23 mouse cellular contexts compared by ENCODE assay signal in genomic region chr19:58217591-58217990, GRCm38 (mm10).
A peak's percentile ranks its signal among the peaks of the same experiment; 100 is the strongest.
DNase-seq lines count a peak whose midpoint lies in the region; ATAC-seq and TF ChIP-seq lines count a peak whose summit lies in the region.
"Had no signal": no experiment of that assay in that cellular context is flagged by ENCODE, and none has a peak within 500 bp of the region (broad histone marks: within the 10 kb centered on the region; RNA-seq: fewer than 3 reads in every experiment).

No protein-coding gene starts in this region.

- DNase-seq in lung, postnatal 14 days, result peak; percentile 9
- DNase-seq in lung, adult 18-20 months, result no peak
- peak; percentile 87 for DNase-seq in brain, embryonic 14.5 days (ENCODE audit: low read depth)
- peak; percentile 14 to 59 for DNase-seq in layer of hippocampus, postnatal 14 days (ENCODE audit: low spot score in 2 of 2)
- no peak for DNase-seq in ovary, postnatal 10 days (ENCODE audit: low spot score)
- DNase-seq: adrenal gland, postnatal 14 days; gastrocnemius, postnatal 10 days; heart, adult 18-20 months; retina, postnatal 1 day had no signal

- H3K4me2 ChIP-seq in hindbrain, embryonic 16.5 days (ENCODE audit: low read length), result no peak overlapping the region
- H3K4me2 ChIP-seq in hindbrain, embryonic 13.5 days, result no peak overlapping the region
- H3K4me2 ChIP-seq: embryonic facial prominence, embryonic 12.5 days; heart, embryonic 13.5 days; hindbrain, embryonic 15.5 days; kidney, embryonic 15.5 days; limb, embryonic 12.5 days; liver, embryonic 12.5 days; lung, embryonic 15.5 days; midbrain, embryonic 15.5 days had no signal

- H3K9ac ChIP-seq in hindbrain, embryonic 16.5 days (ENCODE audit: low read depth, low read length), result no peak overlapping the region
- H3K9ac ChIP-seq in hindbrain, embryonic 13.5 days, result no peak overlapping the region
- H3K9ac ChIP-seq: embryonic facial prominence, embryonic 12.5 days; heart, embryonic 13.5 days; hindbrain, embryonic 15.5 days; kidney, embryonic 15.5 days; limb, embryonic 12.5 days; liver, embryonic 12.5 days; lung, embryonic 15.5 days; midbrain, embryonic 15.5 days had no signal

- H3K27me3 ChIP-seq in hindbrain, embryonic 16.5 days (replicated peaks; ENCODE audit: control insufficient read depth, insufficient read depth, low read length), result no peaks in the 10 kb centered on the region
- 0 out of 2 replicates have a peak, but pooled peaks cover 3% of the 10 kb centered on the region for H3K27me3 ChIP-seq in hindbrain, embryonic 13.5 days
- H3K27me3 ChIP-seq: embryonic facial prominence, embryonic 12.5 days; hindbrain, embryonic 15.5 days; kidney, embryonic 15.5 days; liver, embryonic 12.5 days; midbrain, embryonic 15.5 days had no signal

- no peak overlapping the region for H3K27ac ChIP-seq in hindbrain, embryonic 16.5 days (ENCODE audit: low read depth, low read length)
- no peak overlapping the region for H3K27ac ChIP-seq in hindbrain, embryonic 13.5 days
- H3K27ac ChIP-seq: embryonic facial prominence, embryonic 12.5 days; heart, embryonic 13.5 days; hindbrain, embryonic 15.5 days; kidney, embryonic 15.5 days; limb, embryonic 12.5 days; liver, embryonic 12.5 days; lung, embryonic 15.5 days; midbrain, embryonic 15.5 days; stomach, postnatal 0 days had no signal

- ATAC-seq in hindbrain, embryonic 16.5 days, result peak; percentile 56
- no peak for ATAC-seq in hindbrain, embryonic 13.5 days (ENCODE audit: low FRiP score)
- ATAC-seq: intestine, postnatal 0 days; liver, embryonic 12.5 days; midbrain, embryonic 15.5 days; Patski had no signal

- no peaks in the 10 kb centered on the region for H3K4me1 ChIP-seq in hindbrain, embryonic 16.5 days (ENCODE audit: control insufficient read depth, insufficient read depth, low read depth, low read length)
- 0 out of 2 replicates have a peak, but pooled peaks cover 11% of the 10 kb centered on the region for H3K4me1 ChIP-seq in hindbrain, embryonic 13.5 days (replicated peaks)
- H3K4me1 ChIP-seq: heart, embryonic 13.5 days; liver, embryonic 12.5 days; lung, embryonic 15.5 days; midbrain, embryonic 15.5 days had no signal

- no peaks in the 10 kb centered on the region for H3K36me3 ChIP-seq in hindbrain, embryonic 16.5 days (ENCODE audit: control insufficient read depth, insufficient read depth, low read length)
- H3K36me3 ChIP-seq in hindbrain, embryonic 13.5 days, result no peaks in the 10 kb centered on the region
- H3K36me3 ChIP-seq: embryonic facial prominence, embryonic 12.5 days; heart, embryonic 13.5 days; hindbrain, embryonic 15.5 days; kidney, embryonic 15.5 days; limb, embryonic 12.5 days; liver, embryonic 12.5 days; lung, embryonic 15.5 days; midbrain, embryonic 15.5 days had no signal

- no peaks in the 10 kb centered on the region for H3K9me3 ChIP-seq in hindbrain, embryonic 16.5 days (ENCODE audit: control insufficient read depth, low read length)
- no peaks in the 10 kb centered on the region for H3K9me3 ChIP-seq in hindbrain, embryonic 13.5 days
- H3K9me3 ChIP-seq: embryonic facial prominence, embryonic 12.5 days; heart, embryonic 13.5 days; hindbrain, embryonic 15.5 days; kidney, embryonic 15.5 days; limb, embryonic 12.5 days; liver, embryonic 12.5 days; lung, embryonic 15.5 days; midbrain, embryonic 15.5 days had no signal

- no peak for TF ChIP-seq CTCF in brain, embryonic 14.5 days (IDR thresholded peaks at IDR 0.05; ENCODE audit: borderline replicate concordance, extremely low read depth, insufficient read depth, insufficient read length)

- H3K4me3 ChIP-seq in hindbrain, embryonic 16.5 days (ENCODE audit: low read length), result no peak overlapping the region
- no peak overlapping the region for H3K4me3 ChIP-seq in hindbrain, embryonic 13.5 days
- H3K4me3 ChIP-seq: embryonic facial prominence, embryonic 12.5 days; erythroblast, embryonic 14.5 days; heart, embryonic 13.5 days; hindbrain, embryonic 15.5 days; kidney, embryonic 15.5 days; limb, embryonic 12.5 days; liver, embryonic 12.5 days; lung, embryonic 15.5 days; midbrain, embryonic 15.5 days had no signal

- 69% methylated on average over 4 of the region's 4 CpGs for WGBS in hindbrain, embryonic 16.5 days
- 80% methylated on average over 4 of the region's 4 CpGs for WGBS in hindbrain, embryonic 13.5 days

- TF ChIP-seq POLR2A in brain, embryonic 14.5 days (IDR thresholded peaks at IDR 0.05; ENCODE audit: borderline replicate concordance, extremely low read depth, insufficient read depth, insufficient read length, poor library complexity, severe bottlenecking), result no peak

Comparison
In these comparisons a context has a peak if more than half of its experiments do, and no peak if none do; other contexts are left out.
1. DNase-seq: peak in lung, postnatal 14 days (single experiment), brain, embryonic 14.5 days (single experiment) and layer of hippocampus, postnatal 14 days (2 of 2); none in lung, adult 18-20 months (0 of 2) and ovary, postnatal 10 days (single experiment).